Mouse (Mus musculus) forebrain, embryonic 12.5 days (tissue): ENCODE measurements around the gene Aifm3. TPM values are rescaled to one million over a fixed set of nuclear protein-coding genes. Genes with fewer than 3 reads are reported as not detected.

Experiments used
- ATAC-seq: fragments of 200-750 bp; cut with Nextera tagmentation; 2 replicates; pipeline ENCODE4 v1.8.0; 2017; ENCODE audit warnings: moderate TSS enrichment; ENCODE audit not compliant: low FRiP score
- H3K27ac ChIP-seq: fragments of 300-500 bp; sonication (generic); 2 replicates; pipeline ENCODE4 v1.5.1; 2016; ENCODE audit warnings: mild to moderate bottlenecking
- H3K27me3 ChIP-seq: fragments of 300-500 bp; sonication (generic); 2 replicates; pipeline ENCODE4 v1.6.1; 2016; ENCODE audit warnings: mild to moderate bottlenecking
- H3K36me3 ChIP-seq: fragments of 300-500 bp; sonication (generic); replicated peaks from 2 replicates; pipeline ENCODE4 v1.6.1; 2016; ENCODE audit warnings: mild to moderate bottlenecking
- H3K4me1 ChIP-seq: fragments of 300-500 bp; sonication (generic); 2 replicates; pipeline ENCODE4 v1.6.1; 2016
- H3K4me2 ChIP-seq: fragments of 300-500 bp; sonication (generic); 2 replicates; pipeline ENCODE4 v1.6.1; 2016; ENCODE audit warnings: mild to moderate bottlenecking, moderate library complexity
- H3K4me3 ChIP-seq: fragments of 300-500 bp; sonication (generic); replicated peaks from 2 replicates; pipeline ENCODE4 v1.5.1; 2016; ENCODE audit warnings: mild to moderate bottlenecking
- H3K9ac ChIP-seq: fragments of 300-500 bp; sonication (generic); 2 replicates; pipeline ENCODE4 v1.6.1; 2016; ENCODE audit warnings: mild to moderate bottlenecking
- H3K9me3 ChIP-seq: fragments of 300-500 bp; sonication (generic); 2 replicates; pipeline ENCODE4 v1.6.1; 2016
- WGBS: fragments of 180-500 bp; shearing (Covaris S2); methylation state at CpG from one replicate; pipeline ENCODE4 v1.1.7; 2016; 5-methylcytosine and 5-hydroxymethylcytosine counted together
- polyA plus RNA-seq: library from polyadenylated mRNA; unstranded; fragments of >200 nt; fragmentation: Nextera tagmentation; extraction: Ambion mirVana; gene quantifications from 2 replicates; pipeline ENCODE4 v1.2.1, GENCODE M21; 2016

The Aifm3 gene
- polyA plus RNA-seq, 1 experiment from 2014 or later, result 6.8 TPM

DNA sequence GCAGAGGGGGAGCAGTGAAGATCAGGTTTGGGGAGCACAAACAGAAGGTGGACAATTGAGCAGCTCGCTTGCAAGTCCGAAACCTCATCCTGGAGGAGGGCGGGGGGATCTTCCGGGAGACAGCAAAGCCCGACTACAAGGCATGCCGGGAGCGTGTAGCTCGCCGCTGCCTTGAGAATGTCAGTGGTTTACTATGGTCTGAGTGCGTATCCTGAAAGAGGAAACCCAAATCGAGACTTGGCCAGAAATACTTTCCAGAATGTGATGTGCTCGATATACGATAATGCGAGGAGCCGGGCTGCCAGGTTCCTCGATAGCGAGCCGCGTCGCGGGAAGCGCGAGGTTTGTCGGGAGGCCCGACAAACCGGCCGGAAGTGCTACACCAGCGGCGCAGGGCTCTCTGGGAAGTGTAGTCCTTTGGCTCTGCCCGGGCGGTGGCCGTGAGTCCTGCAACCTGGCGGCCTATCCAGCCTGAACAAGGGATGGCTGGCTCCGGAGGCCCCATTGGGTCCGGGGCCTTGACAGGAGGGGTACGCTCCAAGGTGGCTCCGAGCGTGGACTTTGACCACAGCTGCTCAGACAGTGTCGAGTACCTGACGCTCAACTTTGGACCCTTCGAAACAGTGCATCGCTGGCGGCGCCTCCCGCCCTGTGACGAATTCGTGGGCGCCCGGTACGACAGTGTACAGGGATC, 19.3 kb downstream of the Aifm3 start, which contains the start of gene Lztr1:
TSS of gene Lztr1 (plus strand) at position 143 of the 694 bp plus-strand sequence.
- Histone ChIP-seq H3K4me1 (peaks cover 19% of the 10 kb centered on the region), H3K27me3 (no peaks in the 10 kb centered on the region), H3K4me2 (peak within 1 kb of the TSS; percentile 78), H3K9me3 (no peaks in the 10 kb centered on the region), H3K4me3 (peak within 1 kb of the TSS; percentile 76), H3K36me3 (peaks cover 31% of the 10 kb centered on the region), H3K27ac (peak within 1 kb of the TSS; percentile 83), H3K9ac (peak within 1 kb of the TSS; percentile 73)
- under 1% methylated on average over 50 of the region's 50 CpGs for WGBS
- ATAC-seq, result peak; percentile 97

DNA sequence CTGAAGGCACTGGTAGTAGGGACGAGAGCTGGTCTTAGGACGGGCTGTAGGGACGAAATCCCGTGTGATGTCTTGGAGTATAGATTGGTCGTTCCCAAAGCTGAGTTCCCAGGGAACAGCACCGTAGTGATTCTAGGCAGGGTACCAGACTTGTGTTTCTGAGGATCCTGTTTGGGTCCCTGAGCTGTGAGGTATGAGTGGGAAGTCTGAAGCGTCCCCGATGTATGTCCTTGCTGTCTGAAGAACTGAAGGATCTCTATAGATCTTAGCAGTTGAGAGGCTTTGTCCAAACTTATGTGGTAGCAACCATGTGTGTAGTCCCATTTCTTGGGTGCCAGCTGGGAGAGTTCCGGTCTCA, 19.8 kb downstream of the Aifm3 start:
- H3K4me3 ChIP-seq, result peak overlapping the region; percentile 76
- 11% methylated on average over 9 of the region's 9 CpGs for WGBS
- peak overlapping the region; percentile 83 for H3K27ac ChIP-seq
- H3K9me3 ChIP-seq, result no peaks in the 10 kb centered on the region
- H3K9ac ChIP-seq, result peak overlapping the region; percentile 73
- H3K36me3 ChIP-seq, result peaks cover 36% of the 10 kb centered on the region
- no peaks in the 10 kb centered on the region for H3K27me3 ChIP-seq
- H3K4me2 ChIP-seq, result peak overlapping the region; percentile 78
- H3K4me1 ChIP-seq, result peaks cover 19% of the 10 kb centered on the region
- no peak; the same call in 1 of the 2 replicates for ATAC-seq

DNA sequence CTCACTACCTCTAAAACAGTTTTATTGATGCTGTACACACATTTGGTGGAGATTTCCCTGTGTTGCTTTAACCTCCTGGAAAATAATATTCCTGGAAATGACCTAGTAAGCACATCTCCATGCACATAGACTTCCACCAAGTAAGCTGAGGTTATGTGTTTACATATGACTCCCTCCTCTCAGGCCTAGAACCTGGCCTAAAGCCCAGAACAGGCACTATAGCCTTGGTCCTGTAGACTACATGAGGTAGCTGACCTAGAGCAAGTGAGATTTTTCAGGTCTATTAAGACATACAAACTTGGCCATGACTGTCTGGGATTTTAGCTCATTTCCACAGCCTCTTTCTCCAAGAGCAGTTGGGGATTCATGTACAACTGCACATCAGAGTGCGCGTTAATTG, 20.7 kb downstream of the Aifm3 start:
- Histone ChIP-seq H3K9ac (peak overlapping the region; percentile 27; the same call in 1 of the 2 replicates), H3K27me3 (no peaks in the 10 kb centered on the region)

DNA sequence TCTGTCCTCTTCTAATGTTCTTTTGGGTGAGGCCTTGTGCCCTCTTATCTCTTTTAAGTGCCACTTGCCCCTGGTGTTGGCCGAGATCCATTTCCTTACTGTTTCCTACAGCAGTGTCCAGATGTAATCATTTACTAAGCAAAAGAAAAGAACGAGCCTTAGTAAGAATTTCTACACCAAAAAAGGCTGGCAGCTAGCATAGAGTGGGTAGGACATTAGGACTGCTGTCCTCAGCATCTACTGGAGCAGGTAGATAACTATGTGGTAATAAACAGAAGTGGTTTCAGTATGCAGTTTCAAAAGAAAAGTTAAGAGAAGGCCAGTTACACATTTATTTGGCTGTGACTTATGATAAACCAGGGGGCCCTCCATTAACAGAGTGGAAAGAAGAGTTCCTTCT, 21.3 kb downstream of the Aifm3 start:
- ATAC-seq, result no peak
- WGBS, result 93% methylated on average over 2 of the region's 2 CpGs
- no peak overlapping the region for H3K9ac ChIP-seq
- H3K4me1 ChIP-seq, result peaks cover 19% of the 10 kb centered on the region
- H3K4me3 ChIP-seq, result no peak overlapping the region
- H3K4me2 ChIP-seq, result no peak overlapping the region
- H3K36me3 ChIP-seq, result peaks cover 50% of the 10 kb centered on the region
- no peaks in the 10 kb centered on the region for H3K9me3 ChIP-seq
- no peaks in the 10 kb centered on the region for H3K27me3 ChIP-seq
- no peak overlapping the region for H3K27ac ChIP-seq

More for the DNA sequence above, 20.7 kb downstream of the Aifm3 start:
- peaks cover 45% of the 10 kb centered on the region for H3K36me3 ChIP-seq
- H3K4me2 ChIP-seq, result peak overlapping the region; percentile 78
- H3K27ac ChIP-seq, result no peak overlapping the region
- H3K9me3 ChIP-seq, result no peaks in the 10 kb centered on the region
- 100% methylated on average over 2 of the region's 2 CpGs for WGBS
- peaks cover 19% of the 10 kb centered on the region for H3K4me1 ChIP-seq
- no peak for ATAC-seq
- peak overlapping the region; percentile 76; the same call in 1 of the 2 replicates for H3K4me3 ChIP-seq

DNA sequence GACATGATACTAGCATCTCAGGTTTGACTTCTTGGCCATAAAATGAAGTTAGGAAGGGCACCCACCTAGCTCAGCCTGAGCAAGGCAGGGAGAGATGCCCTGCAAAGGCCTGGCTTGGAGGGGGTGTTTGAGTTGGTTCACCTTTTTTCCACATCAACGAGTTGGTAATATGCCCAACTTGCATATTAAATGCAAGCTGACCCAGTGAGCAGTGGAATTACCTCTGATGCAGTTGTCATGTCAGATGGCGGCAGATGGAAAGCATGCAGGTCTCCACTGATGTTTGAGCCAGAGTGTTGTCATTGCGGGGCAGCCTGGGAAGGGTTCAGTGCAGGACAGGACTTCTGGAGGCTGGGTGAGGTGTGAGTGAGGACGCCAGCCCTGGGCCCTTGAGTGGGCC, 22.0 kb downstream of the Aifm3 start:
- Histone ChIP-seq H3K9me3 (no peaks in the 10 kb centered on the region), H3K9ac (no peak overlapping the region), H3K27me3 (no peaks in the 10 kb centered on the region), H3K27ac (no peak overlapping the region), H3K4me3 (no peak overlapping the region), H3K4me2 (no peak overlapping the region), H3K36me3 (peaks cover 57% of the 10 kb centered on the region), H3K4me1 (peaks cover 19% of the 10 kb centered on the region)
- no peak for ATAC-seq
- 92% methylated on average over 4 of the region's 4 CpGs for WGBS

DNA sequence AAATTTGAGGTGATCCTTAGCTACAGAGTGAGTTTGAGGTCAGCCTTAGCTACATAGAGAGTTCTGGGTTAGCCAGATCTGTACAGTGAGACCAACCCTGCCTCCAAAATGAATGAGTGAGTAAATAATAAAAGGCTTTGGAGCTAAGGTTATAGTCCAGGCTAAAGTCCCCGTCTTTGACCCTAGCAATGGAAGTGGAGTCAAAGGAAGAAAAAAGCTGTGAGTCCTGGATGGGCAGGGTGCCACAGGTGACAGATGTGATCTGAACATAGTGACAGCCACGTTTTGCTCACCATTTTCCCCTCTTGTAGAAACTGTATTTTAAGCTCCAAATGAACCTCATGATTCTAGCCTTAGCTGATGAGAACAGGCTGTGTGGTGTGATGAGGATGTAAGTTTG, 29.5 kb downstream of the Aifm3 start:
- no peak for ATAC-seq
- H3K36me3 ChIP-seq, result peaks cover 97% of the 10 kb centered on the region
- no peak overlapping the region for H3K9ac ChIP-seq
- no peak overlapping the region for H3K27ac ChIP-seq
- no peaks in the 10 kb centered on the region for H3K27me3 ChIP-seq
- no peaks in the 10 kb centered on the region for H3K4me1 ChIP-seq
- H3K9me3 ChIP-seq, result no peaks in the 10 kb centered on the region
- no peak overlapping the region for H3K4me2 ChIP-seq
- 84% methylated on average over 2 of the region's 2 CpGs for WGBS
- no peak overlapping the region for H3K4me3 ChIP-seq

DNA sequence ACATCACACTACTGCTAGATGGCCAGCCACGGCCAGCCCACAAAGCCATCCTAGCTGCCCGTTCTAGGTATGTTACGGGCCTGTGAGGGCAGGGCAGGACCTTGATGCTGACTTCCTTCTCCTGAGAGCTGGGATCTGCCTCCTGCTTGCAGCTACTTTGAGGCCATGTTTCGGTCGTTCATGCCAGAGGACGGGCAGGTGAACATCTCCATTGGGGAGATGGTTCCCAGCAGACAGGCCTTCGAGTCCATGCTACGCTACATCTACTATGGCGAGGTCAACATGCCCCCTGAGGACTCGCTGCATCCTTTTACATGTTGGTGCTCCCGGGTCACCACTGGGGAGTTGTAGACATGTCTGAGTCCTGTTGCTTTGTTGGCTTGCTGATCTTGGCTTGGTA, 34.7 kb downstream of the Aifm3 start:
- Histone ChIP-seq H3K27me3 (no peaks in the 10 kb centered on the region), H3K9me3 (no peaks in the 10 kb centered on the region), H3K27ac (no peak overlapping the region), H3K4me1 (no peaks in the 10 kb centered on the region), H3K36me3 (peaks cover 97% of the 10 kb centered on the region), H3K4me3 (no peak overlapping the region), H3K9ac (no peak overlapping the region), H3K4me2 (no peak overlapping the region)
- 93% methylated on average over 11 of the region's 11 CpGs for WGBS
- no peak for ATAC-seq

DNA sequence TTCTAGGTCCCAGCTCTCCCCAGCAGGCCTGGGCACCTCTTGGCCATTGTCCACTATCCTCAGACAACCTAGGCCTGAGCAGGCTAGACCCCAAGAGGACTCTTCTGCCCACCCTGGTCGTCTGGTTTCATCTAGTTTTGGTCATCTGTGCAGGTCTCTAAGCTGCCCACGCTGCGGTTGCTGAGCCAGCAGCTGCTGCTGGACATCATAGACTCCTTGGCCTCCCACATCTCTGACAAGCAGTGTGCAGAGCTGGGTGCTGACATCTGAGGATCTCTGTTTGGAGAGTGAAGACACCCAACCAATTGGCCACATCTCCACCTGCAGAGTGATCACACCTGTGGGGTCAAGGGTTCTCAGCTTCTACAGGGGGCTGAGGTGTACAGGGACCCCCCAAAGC, 36.1 kb downstream of the Aifm3 start:
- WGBS, result 86% methylated on average over 3 of the region's 3 CpGs
- no peak overlapping the region for H3K27ac ChIP-seq
- H3K9ac ChIP-seq, result no peak overlapping the region
- no peak for ATAC-seq
- H3K27me3 ChIP-seq, result no peaks in the 10 kb centered on the region
- peaks cover 83% of the 10 kb centered on the region for H3K36me3 ChIP-seq
- no peak overlapping the region for H3K4me2 ChIP-seq
- H3K9me3 ChIP-seq, result no peaks in the 10 kb centered on the region
- peaks cover 10% of the 10 kb centered on the region for H3K4me1 ChIP-seq
- no peak overlapping the region for H3K4me3 ChIP-seq

DNA sequence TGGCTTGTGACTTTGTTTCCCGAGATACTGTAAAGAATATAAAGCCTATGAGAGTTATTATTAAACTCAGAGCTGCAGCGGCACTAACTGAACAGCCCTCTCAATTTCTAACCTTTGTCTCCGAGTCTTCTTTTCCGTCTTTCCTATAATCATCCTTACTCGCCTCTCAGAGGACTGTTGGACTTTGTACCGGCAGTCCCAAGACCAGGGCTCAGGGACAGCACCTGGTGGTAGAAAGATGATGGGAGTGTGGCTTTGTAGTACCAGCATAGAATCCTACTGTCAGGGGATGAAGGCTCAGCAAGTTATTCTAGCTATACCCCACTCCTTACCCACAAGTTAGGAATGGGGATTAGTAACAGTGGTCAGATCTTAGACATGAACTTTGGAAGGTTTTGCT, 36.8 kb downstream of the Aifm3 start:
- WGBS, result 91% methylated on average over 6 of the region's 6 CpGs
- no peak overlapping the region for H3K27ac ChIP-seq
- H3K9me3 ChIP-seq, result no peaks in the 10 kb centered on the region
- ATAC-seq, result no peak
- H3K4me2 ChIP-seq, result no peak overlapping the region
- H3K4me1 ChIP-seq, result peaks cover 10% of the 10 kb centered on the region
- H3K36me3 ChIP-seq, result peaks cover 76% of the 10 kb centered on the region
- H3K27me3 ChIP-seq, result no peaks in the 10 kb centered on the region
- no peak overlapping the region for H3K4me3 ChIP-seq
- H3K9ac ChIP-seq, result no peak overlapping the region

DNA sequence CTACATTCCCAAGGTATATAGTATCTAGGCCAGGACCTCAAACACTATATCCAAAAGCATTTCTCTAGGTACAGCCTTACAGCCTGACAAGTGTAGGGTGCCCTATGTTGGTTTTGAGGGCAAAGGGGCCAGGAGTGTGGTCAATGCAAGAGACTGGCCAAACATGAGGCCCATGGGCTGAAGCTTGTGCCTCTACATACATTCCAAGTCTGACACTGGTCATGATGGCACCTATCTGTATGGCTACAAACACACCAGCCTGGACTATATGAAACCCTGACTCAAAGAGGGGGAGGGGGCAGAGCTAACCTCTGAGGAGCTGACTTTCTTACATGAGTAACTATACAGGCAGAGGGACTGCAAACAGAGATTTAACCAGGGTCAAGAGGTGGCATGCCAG, 38.2 kb downstream of the Aifm3 start:
- Histone ChIP-seq H3K4me1 (peaks cover 19% of the 10 kb centered on the region), H3K9me3 (no peaks in the 10 kb centered on the region), H3K4me3 (no peak overlapping the region), H3K9ac (no peak overlapping the region), H3K36me3 (peaks cover 62% of the 10 kb centered on the region), H3K4me2 (no peak overlapping the region), H3K27ac (no peak overlapping the region), H3K27me3 (no peaks in the 10 kb centered on the region)
- no peak for ATAC-seq

DNA sequence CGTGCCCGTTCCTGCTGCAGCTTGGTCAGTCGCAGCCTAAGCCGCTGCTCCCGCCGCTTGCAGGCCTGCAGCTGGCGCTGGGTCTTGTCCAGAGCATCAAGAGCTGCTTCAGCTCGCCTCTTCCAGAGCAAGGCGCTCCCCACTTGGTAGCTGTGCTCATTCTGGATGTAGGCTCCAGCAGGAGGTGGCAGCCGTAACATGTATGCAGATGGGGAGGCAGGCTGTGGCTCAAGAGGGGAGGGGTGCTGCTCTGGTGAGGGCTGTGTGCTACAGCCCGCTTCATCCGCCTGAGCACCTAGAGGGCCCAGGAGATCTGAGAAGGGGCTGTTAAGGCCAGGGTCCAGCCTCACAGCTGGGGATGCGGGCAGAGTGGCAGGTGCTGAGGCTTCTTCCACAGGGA, 38.9 kb downstream of the Aifm3 start:
- Histone ChIP-seq H3K9me3 (no peaks in the 10 kb centered on the region), H3K36me3 (peaks cover 55% of the 10 kb centered on the region), H3K4me2 (no peak overlapping the region), H3K4me3 (no peak overlapping the region), H3K9ac (no peak overlapping the region), H3K27ac (no peak overlapping the region), H3K4me1 (peaks cover 19% of the 10 kb centered on the region), H3K27me3 (no peaks in the 10 kb centered on the region)
- no peak for ATAC-seq
- 84% methylated on average over 13 of the region's 13 CpGs for WGBS

DNA sequence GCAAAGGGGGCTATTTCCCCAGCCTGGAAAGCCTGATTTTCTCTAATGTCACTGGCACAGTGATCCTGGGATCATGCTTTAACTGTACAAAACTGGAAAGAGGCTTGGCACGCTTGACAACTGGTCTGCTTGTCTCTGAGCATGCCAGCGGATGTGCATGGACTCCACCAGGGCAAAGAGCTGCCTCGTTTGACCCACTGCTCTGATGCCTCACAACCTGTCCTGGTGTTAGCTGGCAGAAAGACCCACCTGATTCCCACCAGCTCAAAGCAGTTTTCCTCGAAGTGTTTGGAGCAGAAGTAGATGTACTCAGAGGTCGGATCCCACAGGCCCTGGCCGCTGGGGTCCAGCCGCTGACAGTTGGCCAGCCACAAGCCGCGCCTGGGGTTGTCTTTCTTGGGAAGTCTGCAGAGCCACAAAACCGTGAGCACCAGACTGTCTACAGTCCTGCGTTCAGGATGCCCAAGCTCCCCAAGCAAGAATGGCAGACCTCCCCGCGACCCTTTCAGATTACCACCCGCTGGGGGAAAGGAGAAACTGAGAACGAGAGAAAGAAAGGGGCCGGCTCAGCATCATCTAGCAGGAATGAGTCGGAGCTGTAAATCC, 40.7 kb downstream of the Aifm3 start:
- Histone ChIP-seq H3K4me2 (peak overlapping the region; percentile 95), H3K27ac (peak overlapping the region; percentile 97), H3K4me1 (peaks cover 19% of the 10 kb centered on the region), H3K9ac (peak overlapping the region; percentile 80), H3K4me3 (peak overlapping the region; percentile 66), H3K9me3 (no peaks in the 10 kb centered on the region), H3K27me3 (no peaks in the 10 kb centered on the region), H3K36me3 (peaks cover 40% of the 10 kb centered on the region)
- WGBS, result 17% methylated on average over 17 of the region's 17 CpGs
- ATAC-seq, result no peak; the same call in none of the 2 replicates
